Mouse (Mus musculus): ENCODE measurements at regions not wholly inside any gene's neighbourhood (a gene's known extent, or its start where the extent isn't known, plus 50 kb on each side); places are given as distances from the start of the nearest gene placed in this dataset.

DNA sequence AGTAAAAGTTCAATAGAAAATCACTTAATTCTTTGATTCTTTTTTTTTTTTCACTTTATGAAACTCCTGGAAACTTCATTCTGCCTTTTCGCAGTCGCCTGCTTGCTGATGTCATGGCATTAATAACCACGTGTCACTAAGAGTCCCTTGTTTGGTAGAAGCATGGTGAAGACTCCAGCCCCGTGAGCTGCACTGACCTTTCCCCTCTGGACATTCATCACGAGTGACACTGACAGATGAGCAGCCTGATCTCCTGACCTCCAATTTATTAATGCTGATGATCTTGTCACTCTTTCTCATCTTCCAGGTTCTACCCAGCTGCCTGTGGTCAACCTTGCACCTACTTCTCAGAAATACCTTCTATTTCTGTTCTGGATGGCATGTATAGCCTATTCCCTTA lies 867.1 kb upstream of the Slit2 start:
- DNase-seq (ENCODE audit: low read depth, low spot score): no peak

DNA sequence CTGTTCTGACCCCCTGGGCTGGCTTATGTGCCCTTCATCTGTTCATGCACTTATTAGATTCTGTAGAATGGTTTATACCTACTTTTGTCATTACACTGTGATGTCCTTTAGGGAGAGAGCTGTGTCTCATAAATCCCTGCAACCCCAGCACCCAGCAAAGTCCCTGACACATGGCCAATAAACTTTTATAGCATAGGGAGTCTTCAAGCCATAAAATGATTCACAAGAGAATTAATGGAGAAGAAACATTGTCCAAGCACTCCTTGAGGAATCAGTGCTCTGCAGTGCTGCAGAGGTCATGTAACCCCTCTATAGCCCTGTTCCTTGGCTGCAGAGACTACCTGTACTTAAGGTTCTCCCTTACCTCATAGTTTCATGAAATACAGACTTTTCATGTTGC lies 887.2 kb upstream of the Slit2 start:
- DNase-seq (ENCODE audit: low read depth, low spot score): no peak

DNA sequence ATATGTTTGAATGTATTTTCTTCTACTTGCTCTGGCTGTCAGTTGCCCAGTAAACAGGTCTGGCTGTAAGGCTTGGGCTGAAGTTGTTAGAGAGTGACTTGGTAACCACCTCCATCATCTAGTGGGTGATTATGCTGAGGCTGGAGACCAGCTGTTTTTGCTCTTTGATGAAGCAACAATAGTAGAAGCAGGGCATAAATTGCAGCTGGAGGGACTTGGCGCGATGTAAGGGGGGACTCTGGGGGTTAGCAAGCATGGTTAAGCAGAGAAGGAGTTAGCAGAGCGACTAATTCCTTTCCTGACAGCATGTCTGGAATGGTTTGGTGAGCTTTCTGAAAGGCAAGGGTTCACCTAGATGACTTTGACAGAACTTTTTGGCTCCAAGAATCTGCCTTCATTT lies 930.0 kb upstream of the Slit2 start:
- no peak for DNase-seq (ENCODE audit: low read depth, low spot score)

DNA sequence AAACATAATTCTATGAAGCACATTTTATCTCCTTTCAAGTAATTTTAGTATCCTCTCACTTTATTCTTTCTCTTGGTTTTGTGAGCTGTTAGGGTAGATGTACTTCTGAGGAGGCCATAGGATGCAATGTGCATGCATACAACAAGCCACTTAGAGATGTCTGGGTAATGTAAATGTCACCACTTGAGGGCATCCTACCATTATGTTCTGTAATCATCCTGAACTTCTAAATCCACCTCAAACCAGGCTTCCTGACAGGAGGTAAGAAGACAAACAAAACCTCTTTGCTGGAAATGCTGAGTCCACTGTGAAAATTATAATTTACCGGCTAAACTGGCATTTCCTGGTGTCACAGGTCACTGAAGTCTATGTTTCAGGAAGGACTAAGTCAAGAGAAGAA lies 946.2 kb upstream of the Slit2 start:
- no peak for DNase-seq (ENCODE audit: low read depth, low spot score)

DNA sequence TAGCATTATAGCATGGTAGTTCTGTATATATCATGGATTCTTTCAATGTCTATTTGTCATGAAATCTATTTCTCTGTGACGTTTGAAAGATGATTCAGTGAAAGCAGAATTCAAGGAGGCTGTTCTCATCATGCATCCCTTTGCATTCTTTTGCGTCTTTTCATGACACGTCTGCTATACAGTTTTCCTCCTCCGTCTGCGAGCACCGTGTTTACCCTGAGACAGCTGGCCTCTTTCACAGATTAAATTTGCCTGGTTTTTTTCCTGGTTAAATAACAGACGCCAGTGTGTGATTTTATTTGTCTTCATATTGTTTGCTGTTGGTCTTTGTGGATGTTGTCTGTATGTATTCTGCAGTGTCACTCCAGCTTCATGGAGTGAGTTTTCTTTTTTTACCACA lies 948.9 kb upstream of the Slit2 start:
- DNase-seq (ENCODE audit: low read depth, low spot score): no peak

DNA sequence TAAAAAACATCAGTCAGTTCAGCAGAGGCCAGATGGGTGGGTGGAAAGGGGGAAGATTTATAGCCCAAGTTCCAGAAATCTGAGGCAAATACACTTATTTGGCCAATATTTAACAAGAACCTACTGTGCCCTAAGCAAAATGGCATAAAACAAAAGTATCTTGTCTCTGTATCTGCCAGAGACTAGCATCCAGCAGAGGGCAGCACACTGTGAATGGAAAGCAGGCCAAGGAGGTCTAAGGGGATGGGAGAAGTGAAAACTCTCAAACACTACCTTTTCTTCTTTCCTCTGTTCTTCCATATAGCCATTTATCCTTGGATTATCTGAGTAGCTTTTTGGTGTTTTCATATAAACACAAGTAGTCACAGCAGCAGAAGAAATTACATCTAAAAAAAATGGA lies 968.6 kb upstream of the Slit2 start:
- peak; percentile 5 for DNase-seq (ENCODE audit: low read depth, low spot score)

DNA sequence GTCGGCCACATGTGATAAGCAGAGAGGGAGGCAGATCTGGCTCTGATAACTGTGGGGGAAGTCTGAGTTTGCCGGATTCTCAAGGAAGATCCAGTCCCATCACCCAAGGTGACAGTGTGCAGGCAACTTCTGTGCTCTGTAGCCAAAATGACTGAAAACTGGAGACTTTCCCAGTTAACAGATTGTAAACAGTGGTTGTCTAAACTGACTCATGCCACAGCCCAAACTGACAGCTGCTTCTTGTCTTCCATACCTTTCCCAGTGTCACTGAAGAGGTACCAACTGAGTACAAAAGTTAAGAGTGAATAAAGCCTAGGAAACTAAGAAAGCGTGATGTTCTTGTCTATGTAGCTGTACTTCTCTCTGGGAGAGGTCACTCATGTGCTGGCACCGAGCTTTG lies 990.4 kb upstream of the Slit2 start:
- no peak for DNase-seq (ENCODE audit: low read depth, low spot score)

DNA sequence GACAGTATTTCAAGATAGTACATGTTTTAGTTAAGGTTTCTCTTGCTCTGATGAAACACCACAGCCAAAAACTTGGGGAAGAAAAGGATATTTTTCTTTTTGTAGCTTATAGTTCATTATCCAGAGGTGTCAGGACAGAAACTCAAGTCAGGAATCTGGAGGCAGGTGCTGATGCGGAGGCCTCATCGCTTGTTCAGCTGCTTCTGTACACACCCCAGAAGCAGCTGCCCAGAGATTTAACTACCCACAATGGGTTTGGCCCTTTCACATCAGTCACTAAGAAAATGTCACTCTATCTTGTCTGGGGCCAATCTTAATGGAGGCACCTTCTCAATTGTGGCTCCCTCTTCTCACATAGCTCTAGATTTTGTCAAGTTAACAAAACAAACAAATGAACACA lies 996.4 kb upstream of the Slit2 start:
- no peak for DNase-seq (ENCODE audit: low read depth, low spot score)

DNA sequence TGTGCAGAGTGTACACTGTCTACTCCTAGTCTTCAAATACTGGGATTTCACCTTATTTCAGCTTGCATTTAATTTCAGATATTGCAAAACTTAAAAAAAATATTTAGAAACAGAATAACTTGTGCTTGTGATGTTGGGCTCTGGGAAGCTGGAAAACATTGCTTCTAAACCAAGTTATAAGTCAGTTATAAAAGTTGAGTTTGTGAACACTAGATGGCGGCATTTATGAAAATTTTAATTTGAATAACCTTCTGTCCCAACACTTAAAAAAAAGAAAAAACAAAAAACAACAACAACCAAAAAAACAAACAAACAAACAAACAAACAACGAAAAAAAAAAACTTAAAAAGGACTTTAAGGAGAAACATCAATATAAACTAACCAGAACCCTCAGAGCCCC lies 1002.6 kb upstream of the Slit2 start:
- DNase-seq (ENCODE audit: low read depth, low spot score): no peak

DNA sequence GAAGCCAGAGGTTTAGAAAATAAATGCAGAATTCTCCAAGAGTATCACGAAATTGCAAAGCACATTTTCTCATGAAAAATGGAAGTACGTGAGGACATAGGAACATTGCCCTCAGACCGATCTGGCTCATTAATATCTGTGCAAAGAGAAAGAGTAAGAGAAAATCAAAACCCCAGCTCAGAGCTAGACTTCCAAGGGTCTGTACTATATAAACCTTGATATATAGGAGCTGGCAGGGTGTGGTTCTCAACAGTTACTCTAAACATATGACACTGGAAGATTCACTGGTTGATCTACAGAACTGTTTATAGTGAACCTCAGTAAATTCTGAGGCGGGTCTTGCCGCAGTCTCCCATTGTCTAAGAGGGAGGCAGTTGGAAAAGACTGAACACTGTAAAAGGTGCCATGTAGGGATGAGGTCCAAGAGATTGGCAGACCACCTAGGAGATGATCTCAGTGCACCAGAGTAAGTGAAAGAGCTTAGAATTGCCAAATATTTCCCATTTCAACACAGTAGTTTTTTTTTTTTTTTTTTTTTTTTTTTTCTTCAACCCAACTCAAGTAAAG lies 1014.0 kb upstream of the Slit2 start:
- DNase-seq (ENCODE audit: low read depth, low spot score): no peak

DNA sequence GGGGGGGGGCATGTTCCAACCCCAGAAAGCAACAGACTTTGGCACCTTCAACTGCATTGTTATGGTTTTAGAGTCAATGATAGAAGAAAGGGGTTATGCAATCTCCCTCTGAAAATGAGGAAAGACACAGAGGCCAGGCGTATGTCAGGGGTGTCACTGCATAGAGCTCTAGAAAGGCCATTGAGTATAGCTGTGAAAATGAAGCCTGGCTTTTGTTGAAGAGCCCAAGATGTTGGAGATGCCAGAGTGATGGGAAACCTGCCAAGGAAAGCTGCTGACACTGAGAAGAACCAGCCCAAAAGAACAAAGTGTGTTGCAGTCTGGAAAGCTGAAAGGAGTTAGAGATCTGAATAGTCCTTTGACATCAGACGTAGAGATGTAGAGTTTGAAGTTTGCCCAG lies 1022.2 kb upstream of the Slit2 start:
- DNase-seq (ENCODE audit: low read depth, low spot score): no peak

DNA sequence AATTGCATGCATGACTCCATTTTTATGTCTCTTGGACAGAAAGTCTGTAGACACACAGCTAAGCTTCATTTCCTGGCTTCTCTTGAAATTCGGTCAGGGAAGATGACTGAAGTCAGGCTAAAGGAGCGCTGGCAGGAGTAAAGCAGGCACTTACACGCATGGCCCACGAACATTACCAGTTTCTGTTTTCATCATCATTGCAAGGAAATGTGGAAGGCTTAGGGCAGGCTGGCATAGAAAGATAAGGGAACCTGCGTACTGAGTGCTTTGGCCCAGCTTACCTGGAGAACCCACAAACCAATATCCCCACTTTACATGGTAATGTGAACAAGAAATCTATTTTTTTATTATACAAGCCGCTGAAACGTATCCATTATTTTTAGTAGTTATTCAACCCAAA lies 1056.6 kb upstream of the Slit2 start:
- no peak for DNase-seq (ENCODE audit: low read depth, low spot score)

DNA sequence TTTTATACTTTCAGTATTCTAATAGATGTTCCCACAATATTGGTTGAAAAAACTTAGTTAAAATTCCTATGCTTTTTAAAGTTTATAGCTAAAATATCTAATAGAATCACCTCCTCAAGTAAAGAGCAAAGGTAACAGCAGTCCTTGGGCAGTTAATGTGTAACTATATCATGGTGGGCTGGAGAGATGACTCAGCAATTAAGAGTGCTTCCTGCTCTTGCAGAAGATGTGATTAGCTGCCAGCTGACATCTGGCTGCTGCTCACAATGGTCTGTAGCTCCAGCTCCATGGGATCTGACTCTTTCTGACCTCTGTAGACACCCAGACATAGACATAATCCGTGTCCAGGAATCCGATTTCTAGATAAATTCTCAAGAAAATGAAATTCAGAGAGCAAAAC lies 1044.5 kb upstream of the Lcorl start:
- DNase-seq (ENCODE audit: low read depth, low spot score): no peak

DNA sequence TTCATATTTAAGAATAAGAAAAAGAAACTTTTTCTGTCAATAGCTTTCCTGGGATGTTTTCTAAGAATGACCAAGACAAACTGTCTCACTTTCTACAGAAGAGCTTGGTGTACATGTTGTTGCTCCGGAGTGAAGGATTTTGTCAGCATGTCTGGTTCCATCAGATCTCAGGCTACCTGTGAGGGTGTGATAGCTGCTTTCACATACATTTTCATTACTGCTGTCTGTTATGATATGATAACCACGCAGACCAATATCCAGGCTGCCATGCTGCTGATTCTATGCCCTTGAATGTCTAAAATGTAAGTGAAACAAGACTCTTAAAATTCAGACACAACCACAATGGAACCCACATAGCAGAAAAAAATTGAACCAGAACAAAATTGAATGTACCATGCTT lies 1036.6 kb upstream of the Lcorl start:
- no peak for DNase-seq (ENCODE audit: low read depth, low spot score)

DNA sequence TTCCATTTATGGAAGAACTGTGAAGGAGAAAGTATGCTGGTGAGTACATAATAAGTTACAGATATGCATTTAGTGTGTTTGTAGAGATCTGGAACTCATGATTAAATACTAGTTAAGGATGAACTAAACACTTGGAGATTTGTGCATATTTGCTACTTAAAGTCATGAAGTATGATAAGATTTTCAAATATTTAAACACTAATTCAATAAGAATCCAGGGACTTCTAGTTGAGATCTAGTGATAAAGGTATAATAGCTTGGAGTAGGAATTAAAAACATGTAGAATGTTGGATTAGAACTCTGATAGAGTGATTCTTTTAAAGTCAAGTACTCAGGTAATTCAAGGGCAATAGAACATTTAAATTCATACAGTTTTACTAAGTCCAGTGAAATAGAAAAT lies 1026.5 kb upstream of the Lcorl start:
- no peak for DNase-seq (ENCODE audit: low read depth, low spot score)

DNA sequence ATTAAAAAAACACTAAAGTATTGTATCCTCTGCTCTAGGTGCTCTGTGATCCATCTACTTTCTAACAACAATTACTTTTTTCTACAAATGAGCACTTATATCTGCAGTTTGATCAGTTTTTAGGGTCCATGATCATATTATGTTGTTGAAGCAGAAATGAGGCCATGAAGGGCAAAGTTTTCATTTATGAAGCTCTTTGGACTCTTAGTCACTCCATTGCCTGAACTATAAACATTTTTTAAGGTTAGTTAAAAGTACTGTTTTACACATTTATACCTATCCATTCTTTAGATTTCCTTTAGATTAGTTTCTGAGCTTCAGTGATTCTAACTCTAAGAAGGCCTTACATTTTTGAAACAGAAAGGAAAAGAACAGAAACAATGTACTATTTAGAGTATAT lies 999.4 kb upstream of the Lcorl start:
- no peak for DNase-seq (ENCODE audit: low read depth, low spot score)

DNA sequence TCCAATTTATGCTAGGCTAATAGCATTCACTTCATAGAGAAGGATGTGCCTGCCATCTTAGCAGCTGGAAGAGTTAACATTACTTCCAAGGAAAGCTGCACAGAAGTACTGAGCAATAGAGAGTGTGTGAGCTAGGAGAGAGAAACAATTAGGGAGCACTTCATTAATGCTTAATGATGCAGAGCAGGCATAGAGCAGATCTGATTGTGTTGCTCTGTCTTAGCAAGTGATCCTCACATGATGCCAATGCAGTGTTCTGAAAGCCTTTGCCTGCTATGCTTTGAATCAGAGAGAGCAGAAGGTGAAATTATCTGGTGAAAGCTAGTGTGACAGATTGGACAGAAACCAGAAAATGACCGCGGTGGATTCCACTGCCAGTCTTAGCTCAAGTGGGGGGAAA lies 987.8 kb upstream of the Lcorl start:
- no peak for DNase-seq (ENCODE audit: low read depth, low spot score)

DNA sequence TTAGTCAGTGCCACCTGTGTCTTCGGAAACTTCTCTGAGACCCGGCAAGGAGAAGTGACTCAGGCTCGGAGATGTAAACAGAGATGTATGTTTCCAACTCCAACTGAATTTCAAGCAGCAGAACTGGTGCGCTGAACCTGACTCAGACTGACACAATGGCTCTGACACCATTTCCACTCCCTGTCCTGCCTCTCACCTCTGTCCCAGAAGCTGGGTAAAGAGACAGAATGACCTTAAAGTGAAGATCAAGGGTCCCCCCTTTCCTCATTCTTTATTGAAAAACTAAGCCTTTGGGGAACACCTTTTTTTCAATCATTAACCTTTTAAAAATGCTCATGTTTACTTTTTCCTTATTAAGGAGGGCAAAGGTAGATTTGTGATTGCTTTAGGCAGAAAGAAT lies 979.4 kb upstream of the Lcorl start:
- DNase-seq (ENCODE audit: low read depth, low spot score): no peak

DNA sequence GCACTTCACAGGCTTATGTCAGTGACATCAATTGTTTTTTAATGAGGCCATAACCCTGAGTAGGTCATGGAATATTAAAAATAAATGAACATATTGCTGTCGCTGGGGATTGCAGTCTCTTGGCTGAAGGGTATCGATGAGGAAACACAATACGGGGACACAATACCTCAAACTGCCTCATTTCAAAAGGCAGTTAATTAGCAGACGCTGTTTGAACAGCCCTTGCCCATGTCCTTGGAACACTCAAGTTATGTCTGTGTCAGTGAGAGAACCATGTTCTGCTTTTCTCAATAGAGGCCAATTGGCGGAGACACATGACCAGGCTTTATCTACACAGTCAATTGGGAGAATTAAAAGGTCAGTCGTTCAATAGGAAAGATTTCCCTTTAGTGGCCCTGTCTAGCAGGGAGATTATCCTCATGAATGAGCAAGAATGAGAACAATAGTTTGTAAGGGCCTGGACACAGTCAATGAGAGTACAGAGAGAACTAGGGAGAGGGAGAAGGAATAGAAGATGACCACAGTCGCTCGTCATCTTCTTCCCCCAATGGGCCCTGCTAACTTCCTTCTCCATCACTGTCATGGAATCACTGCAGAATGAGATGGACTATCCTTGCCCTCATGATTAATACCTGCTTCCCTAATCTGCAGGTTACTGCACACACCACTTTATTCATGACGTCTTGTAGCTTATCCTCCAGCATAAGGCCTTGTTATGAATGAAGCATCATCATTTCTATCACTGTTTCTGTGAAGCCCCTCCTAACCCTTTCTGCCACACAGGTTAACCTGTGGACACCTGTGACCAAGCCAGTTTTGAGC lies 973.6 kb upstream of the Lcorl start:
- DNase-seq (ENCODE audit: low read depth, low spot score): no peak

DNA sequence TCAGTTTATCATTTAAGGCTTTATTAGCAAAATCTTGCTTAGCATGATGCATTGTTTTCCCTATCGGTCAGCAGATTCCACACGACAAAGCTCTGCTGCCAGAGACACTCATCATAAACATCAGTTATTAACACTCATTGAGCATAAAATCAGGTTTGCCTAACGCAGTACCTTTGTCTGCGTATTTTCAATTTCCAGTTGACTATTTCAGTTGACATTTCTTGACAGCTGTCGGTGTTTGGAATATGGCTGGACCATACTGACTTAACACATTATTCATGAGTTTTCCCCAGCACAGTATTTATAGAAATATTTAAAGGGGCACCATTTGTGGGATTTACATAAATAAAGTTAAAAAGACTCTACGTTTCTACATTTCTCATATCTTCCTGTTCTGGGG lies 972.7 kb upstream of the Lcorl start:
- no peak for DNase-seq (ENCODE audit: low read depth, low spot score)

DNA sequence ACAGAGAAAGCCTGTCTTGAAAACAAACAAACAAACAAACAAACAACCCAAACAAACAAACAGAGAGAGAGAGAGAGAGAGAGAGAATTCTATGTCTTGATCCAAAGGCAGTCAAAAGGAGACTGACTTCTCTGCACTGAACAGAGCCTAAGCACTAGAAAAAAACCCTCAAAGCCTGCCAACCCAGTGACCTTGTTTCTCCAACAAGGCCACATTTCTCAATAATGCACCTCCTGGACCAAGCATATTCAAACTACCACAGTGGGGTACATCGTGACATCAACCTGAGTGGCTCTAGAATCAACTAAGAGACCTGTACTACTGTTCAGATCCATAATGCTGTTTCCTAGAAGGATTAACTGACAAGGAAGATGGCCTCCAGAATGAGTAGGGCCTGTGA lies 969.0 kb upstream of the Lcorl start:
- no peak for DNase-seq (ENCODE audit: low read depth, low spot score)

DNA sequence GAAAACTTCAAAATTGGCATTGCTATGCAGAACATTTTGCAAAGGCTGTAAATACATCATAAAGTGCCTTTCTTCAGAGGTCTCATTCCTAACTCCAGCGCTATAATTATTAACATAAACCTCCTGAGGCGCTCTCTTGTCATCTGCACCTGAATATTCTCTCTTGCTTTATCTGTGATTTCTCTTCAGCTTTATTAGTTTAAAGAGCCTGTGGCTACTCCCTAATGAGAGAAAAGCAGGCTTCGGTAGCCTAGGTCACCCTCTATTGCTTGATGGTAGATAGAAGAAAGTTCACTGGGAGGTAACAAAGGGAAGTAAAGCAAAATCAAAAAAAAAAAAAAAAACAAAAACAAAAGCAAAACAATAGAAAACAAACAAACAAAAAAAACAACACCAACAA lies 967.5 kb upstream of the Lcorl start:
- no peak for DNase-seq (ENCODE audit: low read depth, low spot score)

DNA sequence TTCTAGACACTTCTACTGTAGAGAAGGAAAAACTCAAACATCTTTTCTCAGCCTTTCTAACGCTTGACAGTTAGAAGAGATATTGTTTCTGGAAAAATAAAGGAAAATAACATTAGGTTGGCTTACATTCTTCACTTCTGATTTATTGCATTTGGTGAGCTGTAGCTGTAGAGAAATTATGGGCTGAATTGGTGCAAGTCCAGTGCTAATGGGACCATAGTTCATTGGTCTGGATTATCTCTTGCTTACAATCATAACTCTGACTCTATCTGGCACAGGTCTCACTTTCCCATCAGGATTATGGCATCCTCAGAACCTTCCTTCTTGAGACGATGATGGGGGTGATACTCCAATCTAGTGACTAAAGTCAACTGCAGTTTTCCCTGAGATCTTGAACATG lies 937.7 kb upstream of the Lcorl start:
- DNase-seq (ENCODE audit: low read depth, low spot score): no peak
